Mouse (Mus musculus): Measurements from ENCODE around the gene Slc6a3.

DNA sequence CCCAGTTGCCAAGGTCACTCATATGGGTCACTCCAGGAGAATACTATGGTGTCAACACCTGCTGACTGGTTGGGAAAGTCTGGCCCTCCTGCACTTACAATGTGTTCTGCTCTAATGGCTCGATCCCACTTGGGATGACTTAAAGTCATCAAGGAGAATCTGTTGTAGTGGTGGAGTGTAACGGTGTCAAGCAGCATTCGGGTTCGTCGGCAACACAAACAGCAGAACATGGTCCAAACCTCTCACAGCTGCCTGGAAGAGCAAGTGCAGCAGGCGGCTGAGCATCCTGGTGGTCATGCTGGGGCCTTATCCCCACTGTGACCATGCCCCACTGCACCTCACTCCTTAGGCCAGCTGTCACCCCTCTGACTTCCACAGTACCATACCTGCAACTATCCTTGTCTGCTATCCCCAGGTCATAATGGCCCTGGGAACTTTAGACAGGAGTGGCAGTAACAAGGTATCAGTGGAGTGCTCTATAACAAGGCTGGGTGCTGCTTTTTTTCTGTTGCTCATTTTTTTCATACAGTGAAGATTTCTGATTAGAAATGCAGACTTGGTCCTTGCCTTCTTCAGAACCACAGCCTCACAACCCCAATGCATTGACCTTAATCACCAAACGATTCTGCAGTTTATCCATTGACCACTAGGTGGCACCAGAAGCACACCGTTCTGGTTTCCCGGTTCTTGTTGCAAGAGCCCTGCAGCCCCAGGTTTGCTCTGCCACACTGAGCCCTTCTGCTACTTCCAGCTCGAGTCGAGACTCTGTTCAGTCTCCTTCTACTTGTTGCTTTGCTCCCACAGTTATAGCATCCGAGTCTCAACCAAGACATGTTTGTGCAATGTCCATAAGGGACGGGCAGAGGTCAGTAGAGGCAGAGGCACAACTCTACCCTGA lies 23.5 kb upstream of the Slc6a3 start:
- TF ChIP-seq POLR2A (IDR thresholded peaks at IDR 0.05; ENCODE audit: insufficient read depth, low read length) (no peak), CTCF (IDR thresholded peaks at IDR 0.05; ENCODE audit: low read depth, low read length) (peak; percentile 82), EP300 (IDR thresholded peaks at IDR 0.05; ENCODE audit: insufficient read depth, low read depth, low read length) (no peak)

All from ES-Bruce4 (cell line).